Mouse (Mus musculus) cerebral cortex, adult 2 months (tissue): ENCODE measurements around the gene Spin1.

Experiments
- WGBS: fragments of 180-500 bp; shearing (Covaris S2); methylation state at CpG from one replicate; pipeline ENCODE4 v1.1.7; 2018; 5-methylcytosine and 5-hydroxymethylcytosine counted together

Spin1 gene

GRCm38 (mm10) chr13:51100233-51101015, at the start of gene Spin1:
Gene Spin1 (plus strand): TSS chr13:51100880.
- under 1% methylated on average over 84 of the region's 85 CpGs for WGBS

GRCm38 (mm10) chr13:51051016-51051415, 49.7 kb upstream of the Spin1 start:
- 96% methylated on average over 4 of the region's 4 CpGs for WGBS

DNA sequence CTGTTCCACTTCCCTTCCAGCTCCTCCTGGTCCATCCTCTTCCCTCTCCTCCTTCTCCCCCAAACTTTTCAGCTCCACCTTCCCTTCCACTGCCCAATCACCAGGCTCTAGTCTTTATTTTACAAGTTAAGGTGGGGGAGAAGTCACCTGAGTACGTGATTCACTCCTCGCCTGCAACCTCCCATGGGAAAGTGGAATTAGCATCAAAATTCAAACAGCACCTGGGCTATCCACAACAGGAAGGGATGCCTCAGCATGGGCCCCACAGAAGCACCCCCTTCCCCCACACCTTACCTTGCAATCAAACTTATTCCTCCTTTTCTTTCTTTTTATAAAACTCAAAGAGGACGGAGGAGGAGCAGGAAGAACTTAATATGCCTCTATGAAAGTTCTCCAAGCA, 48.3 kb upstream of the Spin1 start:
- 85% methylated on average over 3 of the region's 3 CpGs for WGBS

DNA sequence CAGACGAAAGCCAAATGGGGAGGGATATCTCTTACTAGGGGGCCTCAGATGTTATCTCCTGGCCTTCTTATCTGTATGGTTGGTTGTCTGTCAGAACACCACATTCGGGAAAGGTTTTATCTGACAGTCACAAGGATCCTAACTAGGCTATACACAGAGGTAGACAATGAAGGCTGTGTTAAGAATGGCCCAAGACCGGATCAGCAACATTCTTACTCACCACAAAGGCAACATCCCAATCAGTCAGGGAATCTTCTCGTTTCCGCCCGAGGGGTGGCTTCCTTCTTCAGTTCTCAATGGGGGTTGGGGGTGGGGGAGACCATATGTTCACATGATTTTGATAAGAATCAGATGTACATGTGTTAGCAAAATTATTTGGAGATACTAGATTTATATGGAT, 37.7 kb upstream of the Spin1 start:
- 81% methylated on average over 6 of the region's 6 CpGs for WGBS

DNA sequence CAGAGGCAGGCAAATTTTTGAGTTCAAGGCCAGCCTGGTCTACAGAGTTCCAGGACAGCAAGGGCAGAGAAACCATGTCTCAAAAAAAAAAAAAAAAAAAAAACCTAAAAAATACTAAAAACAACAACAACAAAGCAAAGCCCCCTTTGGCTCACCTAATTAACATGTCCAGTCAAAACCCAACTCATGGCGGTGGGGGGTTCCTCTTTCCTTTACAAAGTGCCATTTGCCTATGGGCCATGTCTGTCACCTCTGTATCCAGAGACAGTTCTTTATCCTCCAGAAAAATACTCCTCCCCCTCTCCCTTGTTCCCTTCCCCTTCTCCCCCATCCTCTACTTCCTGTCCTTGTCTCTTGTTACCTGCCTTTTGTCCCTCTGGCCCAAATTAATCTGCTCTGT, 37.0 kb upstream of the Spin1 start:
- WGBS: 90% methylated on average over 1 of the region's 1 CpGs

DNA sequence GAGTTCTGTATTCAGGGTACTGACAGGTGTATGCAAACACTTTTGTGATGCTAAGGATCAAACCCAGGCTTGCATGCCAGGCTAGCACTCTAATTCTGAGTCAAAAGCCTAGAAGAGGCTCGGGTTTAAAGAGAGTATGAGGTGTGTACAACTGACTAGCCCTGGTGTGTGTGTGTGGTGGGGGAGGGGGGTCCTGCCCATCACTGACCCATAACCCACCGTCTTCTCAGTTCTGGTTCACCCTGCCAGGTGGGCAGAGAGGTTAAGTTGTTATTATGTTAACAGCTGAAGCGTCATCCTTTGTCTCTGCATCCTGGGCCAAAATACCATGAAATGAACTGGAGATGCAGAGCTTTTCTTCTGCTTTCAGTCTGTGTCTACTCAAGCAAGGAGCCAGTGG, 36.3 kb upstream of the Spin1 start:
- WGBS: 75% methylated on average over 3 of the region's 3 CpGs

DNA sequence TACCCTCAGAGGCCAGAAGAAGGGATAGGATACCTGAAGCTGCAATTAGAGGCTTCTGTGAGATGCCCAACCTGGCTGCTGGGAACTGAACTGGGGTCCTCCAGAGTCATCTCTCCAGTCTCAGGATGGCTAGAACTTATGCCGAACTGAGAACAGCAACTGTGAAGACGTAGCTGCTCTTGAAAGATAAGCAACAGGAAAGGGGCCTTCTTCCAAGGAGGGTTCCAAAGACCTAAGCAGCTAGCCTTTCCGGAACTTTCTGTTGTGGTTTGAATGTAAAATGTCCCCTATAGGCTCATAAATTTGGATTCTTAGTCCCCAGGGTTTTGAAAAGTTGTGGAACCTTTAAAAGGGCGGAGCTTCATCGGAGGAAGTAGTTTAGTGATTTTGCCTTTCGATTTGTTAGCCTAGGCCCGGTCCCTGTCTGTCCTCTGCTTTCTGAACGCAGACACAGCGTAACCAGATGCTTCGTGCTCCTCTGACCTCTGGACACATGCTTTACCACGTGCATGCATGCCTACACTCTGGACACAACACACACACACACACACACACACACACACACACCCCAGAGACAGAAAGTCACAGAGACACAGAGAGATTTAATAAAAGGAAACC, 29.5 kb upstream of the Spin1 start:
- WGBS: 86% methylated on average over 11 of the region's 11 CpGs

DNA sequence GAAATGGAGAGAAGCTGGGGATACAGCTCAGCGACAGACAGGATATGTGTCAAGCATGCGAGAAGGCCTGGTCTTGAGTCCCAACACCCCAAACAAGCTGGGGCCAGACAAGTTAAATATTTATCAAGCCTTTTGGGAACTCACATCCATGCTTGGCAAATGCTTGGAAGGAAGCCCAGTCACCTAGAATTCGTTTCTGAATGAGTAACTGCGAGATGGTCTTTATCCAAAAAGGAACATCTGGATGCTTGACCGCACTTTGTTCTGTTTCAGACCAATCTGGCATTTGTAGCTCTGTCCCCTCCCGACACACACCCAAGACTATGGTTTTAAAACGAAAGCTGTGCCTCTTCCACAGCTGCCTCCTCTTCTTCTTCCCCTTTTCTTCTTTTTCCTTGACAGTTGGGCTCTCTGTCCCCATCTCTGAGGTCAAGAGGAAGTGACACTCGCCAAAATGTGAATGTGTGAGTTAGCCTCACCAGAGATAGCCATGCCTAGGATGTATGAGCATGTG, 28.9 kb upstream of the Spin1 start:
- WGBS: 64% methylated on average over 8 of the region's 8 CpGs

DNA sequence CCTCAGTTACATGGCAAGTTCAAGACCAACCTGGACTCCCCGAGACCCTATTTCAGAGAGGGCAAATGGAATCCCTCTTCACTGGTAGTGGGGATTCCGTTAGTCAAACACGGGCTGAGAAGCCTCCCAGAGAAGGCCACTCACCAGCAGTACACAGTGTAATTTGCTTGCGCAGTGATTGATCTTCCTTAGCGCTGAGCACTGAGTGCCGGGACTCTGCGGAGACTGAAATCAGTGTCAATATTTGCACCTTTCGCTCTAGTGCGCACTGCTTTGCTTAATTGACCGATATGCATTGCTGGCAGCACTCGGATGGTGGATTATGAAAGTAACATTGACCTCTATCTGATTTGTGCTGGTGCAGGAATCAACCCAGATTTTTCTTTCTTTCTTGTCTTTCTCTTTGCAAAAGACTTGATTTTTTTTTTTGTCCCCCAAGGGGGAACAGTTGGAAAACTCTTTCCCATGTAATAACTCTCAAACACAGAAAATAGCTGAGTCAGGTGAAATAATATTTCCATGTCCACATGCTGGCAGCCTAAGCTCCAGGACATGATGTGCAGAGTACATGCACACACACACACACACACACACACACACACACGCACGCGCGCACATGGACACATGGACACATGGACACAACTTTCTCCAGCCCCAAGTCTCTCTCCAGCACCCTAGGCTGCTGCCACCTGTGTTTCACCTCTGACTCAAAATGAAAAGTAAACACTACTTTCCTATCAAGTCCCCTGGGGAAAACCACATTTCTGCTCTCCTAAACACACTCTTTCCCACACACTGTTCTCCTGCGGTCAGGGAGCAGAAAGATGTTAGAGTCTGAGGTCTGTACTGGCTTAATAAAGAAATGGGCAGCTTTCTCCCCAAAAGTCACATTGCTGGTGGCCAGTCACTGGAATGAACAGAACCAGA, 27.5 kb upstream of the Spin1 start:
- WGBS: 94% methylated on average over 16 of the region's 16 CpGs

DNA sequence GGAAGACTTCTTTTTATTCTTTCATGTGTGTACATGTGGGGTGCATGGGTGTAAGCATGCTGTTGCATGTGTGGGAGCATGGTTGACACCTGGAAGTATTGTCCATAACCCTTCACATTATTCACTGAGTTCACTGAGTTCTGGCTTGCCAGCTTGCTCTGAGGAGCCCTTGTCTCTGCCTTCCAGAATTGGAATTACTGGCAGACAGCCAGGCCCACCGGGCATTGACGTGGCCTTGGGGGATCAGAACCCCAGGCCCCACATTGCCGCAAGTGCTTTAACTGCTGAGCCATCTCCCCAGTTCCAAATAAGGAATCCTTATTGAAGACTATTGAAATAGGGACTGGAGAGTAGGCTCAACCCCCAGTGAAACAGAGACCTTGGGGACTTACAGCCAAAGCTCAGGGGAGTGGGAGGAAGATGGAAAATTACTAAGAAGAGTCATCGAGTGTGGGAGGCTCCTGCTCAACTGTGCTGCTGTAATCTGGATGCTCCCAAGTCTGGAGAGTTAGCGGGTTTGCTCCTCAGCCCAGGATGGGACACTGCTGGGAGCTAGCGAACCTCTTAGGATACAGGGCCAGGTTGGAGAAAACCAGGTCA, 26.5 kb upstream of the Spin1 start:
- 50% methylated on average over 6 of the region's 6 CpGs for WGBS

DNA sequence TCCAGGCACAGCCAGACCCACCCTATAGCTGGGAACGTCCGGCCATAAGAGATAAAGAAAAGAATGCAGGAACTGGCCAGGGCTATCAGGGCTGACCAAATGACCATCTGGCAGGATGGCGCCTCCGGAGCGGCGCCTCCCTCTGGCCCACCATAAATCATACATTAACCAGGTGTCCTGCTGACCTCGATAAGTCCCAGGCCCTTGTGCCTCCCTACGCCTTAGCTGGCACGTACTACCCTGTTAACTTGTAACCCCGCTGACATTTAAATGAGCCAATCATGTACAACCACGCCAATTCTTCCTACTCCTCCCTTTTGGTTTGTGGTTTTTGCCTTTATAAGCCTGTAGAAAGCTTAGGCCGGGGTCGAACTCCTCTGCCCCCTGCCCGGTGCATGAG, 24.5 kb upstream of the Spin1 start:
- 98% methylated on average over 14 of the region's 14 CpGs for WGBS

DNA sequence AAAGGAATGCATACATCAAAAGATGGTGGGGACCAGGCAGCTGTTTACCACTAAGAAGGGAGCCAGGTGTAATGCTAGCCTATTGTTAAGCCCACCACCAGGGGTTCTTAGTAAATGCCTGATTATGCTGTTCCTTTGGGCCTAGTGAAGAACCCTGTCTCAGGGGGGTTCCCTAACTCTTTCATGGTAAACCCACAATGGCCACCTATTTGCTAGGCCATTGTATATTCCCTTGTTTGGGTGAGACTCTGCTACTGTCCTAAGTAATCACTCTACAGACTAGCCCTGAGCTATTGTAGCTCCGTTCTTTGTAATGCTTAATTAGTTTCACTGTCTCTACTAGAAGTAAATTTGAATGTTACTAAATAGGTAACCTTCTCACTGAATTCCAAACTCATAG, 22.1 kb upstream of the Spin1 start:
- 85% methylated on average over 1 of the region's 1 CpGs for WGBS

DNA sequence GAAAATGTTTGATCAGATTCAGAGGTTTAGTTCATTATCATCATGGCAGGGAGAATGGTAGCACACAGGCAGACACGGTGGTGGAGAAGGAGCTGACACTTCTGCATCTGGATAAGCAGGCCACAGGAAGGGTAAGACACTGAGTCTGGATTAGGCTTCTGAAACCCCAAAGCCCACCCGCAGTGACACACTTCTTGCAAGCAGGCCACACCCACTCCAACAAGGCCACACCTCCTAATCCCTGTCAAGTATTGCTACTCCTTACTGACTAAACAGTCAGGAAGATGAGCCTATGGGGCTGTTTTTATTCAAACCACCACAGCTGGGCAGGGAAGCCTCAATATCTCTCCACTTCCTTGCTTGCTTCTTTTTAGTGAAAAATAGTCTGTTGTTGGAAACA, 19.9 kb upstream of the Spin1 start:
- 72% methylated on average over 2 of the region's 2 CpGs for WGBS

GRCm38 (mm10) chr13:51085941-51086340, 14.7 kb upstream of the Spin1 start:
- WGBS: 80% methylated on average over 11 of the region's 11 CpGs

GRCm38 (mm10) chr13:51087253-51087652, 13.4 kb upstream of the Spin1 start:
- 91% methylated on average over 4 of the region's 4 CpGs for WGBS

DNA sequence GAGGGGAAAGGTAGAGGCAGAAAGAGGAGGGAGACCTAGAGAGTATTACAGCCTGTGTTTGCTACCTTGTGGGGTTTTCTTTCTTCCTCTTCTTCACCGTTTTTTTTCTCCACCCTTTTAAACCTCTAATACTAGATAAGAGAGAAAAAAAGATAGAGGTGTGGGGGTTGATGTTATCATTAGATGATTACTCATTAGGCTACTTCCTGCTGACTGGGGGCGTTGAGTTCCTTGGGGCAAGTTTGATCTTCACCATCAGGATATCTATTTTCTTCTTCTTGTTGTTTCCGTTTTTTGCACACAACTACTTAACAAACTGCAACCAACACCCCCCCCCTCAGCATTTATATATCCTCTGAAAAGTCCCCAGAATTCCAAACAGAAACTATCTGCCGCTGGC, 12.5 kb upstream of the Spin1 start:
- WGBS: 83% methylated on average over 4 of the region's 4 CpGs

DNA sequence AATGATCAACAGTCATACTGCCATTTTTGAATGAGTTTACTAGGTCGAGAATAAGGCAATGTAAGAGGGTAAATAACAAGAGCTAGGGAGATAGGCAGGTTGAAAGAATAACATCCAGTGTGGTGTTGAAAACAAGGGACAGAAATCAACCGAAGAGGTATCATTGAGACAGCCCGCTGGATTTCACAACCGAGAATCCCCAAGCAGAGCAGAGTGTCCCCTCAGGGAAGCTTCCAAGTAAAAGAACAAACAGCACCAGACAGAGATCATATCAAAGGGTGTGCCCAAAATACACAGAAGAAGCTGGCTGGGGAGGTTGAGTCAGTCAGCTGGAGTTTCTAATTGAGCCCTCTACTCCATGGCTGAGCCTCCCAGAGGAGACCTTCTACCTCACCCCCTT, 11.6 kb upstream of the Spin1 start:
- 86% methylated on average over 4 of the region's 4 CpGs for WGBS

DNA sequence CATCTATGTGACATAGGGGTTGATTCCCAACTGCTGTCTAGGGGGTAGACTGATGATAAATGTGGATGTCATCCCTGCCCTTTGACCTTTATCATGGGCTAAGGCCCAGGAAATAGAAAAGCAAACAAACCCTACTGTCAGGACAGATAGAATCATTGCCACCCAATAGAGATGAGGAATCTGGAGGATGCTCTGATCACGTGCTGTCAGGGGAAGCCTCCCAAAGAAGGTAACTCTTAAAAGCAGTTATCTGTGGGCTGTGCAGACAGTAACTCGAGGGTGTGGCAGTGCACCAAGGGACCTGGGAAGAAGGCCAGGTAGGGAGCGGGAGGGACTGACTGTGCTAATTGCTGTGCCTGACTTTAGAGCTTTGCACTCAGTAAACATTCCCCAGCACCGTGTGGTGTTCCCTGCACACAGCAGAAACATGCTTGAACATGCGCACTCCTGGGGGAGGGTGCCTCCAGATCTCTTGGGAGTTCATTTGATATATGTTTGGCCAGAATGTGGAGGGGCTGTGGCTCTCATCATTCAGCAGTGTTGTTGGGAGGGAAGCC, 10.5 kb upstream of the Spin1 start:
- WGBS: 54% methylated on average over 5 of the region's 5 CpGs

GRCm38 (mm10) chr13:51093430-51093829, 7.2 kb upstream of the Spin1 start:
- WGBS: 96% methylated on average over 5 of the region's 5 CpGs

DNA sequence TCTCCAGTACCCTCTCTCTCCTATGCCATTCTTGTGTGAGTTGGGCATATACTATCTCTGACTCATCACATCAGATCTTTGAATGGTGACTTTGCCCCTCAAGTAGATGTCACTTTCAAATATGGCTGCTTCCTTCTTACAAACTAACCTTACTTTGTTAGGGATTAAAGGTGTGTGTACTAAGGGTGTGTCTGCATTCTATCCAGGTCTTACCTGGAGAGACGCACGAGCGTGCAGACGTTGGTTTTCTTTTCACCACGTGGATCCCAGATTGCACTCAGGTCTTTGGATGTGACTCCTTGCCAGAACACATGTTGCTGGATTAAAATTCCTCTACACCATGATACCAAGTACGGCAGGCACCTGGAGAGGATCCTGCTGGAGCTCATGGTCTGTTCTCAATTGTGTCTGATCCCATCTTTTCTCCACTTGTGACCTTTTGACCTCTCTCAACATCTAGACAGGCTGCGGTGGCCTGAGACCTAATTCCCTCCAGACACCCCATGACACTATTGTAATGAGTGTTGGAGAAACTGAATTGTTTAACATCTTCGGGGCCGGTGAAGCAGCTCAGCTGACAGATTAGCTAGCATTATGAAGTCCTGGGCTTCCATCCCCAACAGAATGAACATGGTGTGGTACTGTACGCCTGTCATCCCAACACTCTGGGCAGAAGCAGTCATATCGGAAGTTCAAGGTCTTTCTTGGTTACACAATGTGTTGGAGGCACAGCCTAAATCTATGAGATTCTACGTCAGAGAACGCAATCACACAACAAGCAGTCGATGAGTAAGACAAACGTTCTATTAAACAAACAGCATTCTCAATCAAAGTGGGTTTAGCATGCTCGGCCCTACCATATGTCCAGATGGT, 6.1 kb upstream of the Spin1 start:
- WGBS: 88% methylated on average over 16 of the region's 16 CpGs
